Mouse (Mus musculus): ENCODE results near the gene Syce1l.

GRCm38 (mm10) chr8:113664544-113664943 is 21.5 kb downstream of the Syce1l start:
- peak; percentile 95 for TF ChIP-seq CTCF (IDR thresholded peaks at IDR 0.05; ENCODE audit: borderline replicate concordance, extremely low read depth, insufficient read depth, insufficient read length)
- no peak for TF ChIP-seq POLR2A (IDR thresholded peaks at IDR 0.05; ENCODE audit: borderline replicate concordance, extremely low read depth, insufficient read depth, insufficient read length, poor library complexity, severe bottlenecking)

Data from brain, embryonic 14.5 days (tissue).